Mouse (Mus musculus) brain, embryonic 14.5 days (tissue): ENCODE measurements around the gene Zc3hav1l.

Experiments used
- CTCF ChIP-seq: fragments of 200-500 bp; IDR thresholded peaks from 2 replicates; pipeline ENCODE4 v1.5.1; 2012; ENCODE audit warnings: inconsistent platforms, mild to moderate bottlenecking, moderate library complexity, borderline replicate concordance; ENCODE audit not compliant: insufficient read depth, insufficient read length; ENCODE audit errors: extremely low read depth
- POLR2A ChIP-seq: fragments of 200-500 bp; IDR thresholded peaks from 2 replicates; pipeline ENCODE4 v1.6.1; 2012; ENCODE audit warnings: mild to moderate bottlenecking, inconsistent platforms, borderline replicate concordance; ENCODE audit not compliant: poor library complexity, insufficient read depth, insufficient read length, severe bottlenecking; ENCODE audit errors: extremely low read depth

DNA sequence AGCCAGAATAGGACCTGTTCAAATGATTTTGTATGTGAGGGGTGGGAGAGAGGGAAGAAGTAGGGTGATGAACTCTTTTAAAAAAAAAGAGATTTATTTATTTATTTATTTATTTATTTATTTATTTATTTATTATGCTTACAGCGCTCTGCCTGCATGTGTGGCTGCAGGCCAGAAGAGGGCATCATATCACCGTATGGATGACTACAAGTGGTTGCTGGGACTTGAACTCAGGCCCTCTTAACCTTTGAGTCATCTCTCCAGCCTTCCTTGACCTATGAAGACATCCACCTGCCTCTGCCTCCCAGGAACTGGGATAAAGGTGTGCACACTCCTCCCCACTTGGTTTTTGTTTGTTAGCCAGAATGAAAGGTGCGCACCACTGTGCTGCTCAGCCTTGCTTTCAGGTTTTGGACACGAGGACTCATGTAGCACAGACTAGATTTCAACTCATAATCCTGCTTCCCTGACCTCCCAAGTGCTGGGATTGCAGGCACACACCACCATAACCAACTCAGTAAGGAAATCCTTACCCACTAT, 38.2 kb upstream of the Zc3hav1l start:
- TF ChIP-seq POLR2A = no peak
- no peak for TF ChIP-seq CTCF
